Mouse (Mus musculus): ENCODE measurements around the gene Abhd18.
"Not testable (repeated sequence)": the region's sequence is repeated elsewhere in the genome, so short reads cannot be mapped to it uniquely, and the experiment has no call there.

Gene Abhd18

GRCm38 (mm10) chr3:40846957-40847017 lies at the start of gene Abhd18:
Abhd18 (plus strand) TSS chr3:40846970.
- CTCF ChIA-PET, result interaction anchor here in 2 of 4 experiments (1.1 to 1.6 kb wide), 6 partner anchors 47 to 322 kb away, joined by 3 to 6 read pairs (median 4); partner anchors contain the start of gene Plk4 (in 1 of the 2)
- POLR2A ChIA-PET, result interaction anchor here in 3 of 4 experiments (0.6 to 2.6 kb wide), 13 partner anchors 14 to 710 kb away, joined by 3 to 19 read pairs (median 3); partner anchors contain the start of genes Plk4 (in 2 of the 3), Jade1 (in 1 of the 3), Larp1b (in 1 of the 3) and Pgrmc2 (in 1 of the 3)

- ChIA-PET POLR2A (interaction anchor here in 3 of 4 experiments (0.6 to 1.3 kb wide), 6 partner anchors 9 to 290 kb away, joined by 3 to 4 read pairs (median 3); partner anchors contain the start of genes Abhd18 (in 1 of the 3), Larp1b (in 1 of the 3) and Mfsd8 (in 1 of the 3)), CTCF (interaction anchor here in 3 of 4 experiments (0.7 to 1.5 kb wide), 4 partner anchors 17 to 95 kb away, joined by 3 to 5 read pairs (median 4); partner anchors contain the start of genes Mfsd8 (in 2 of the 3) and Abhd18 (in 1 of the 3))
These were observed 48.7 kb upstream of the Abhd18 start for GRCm38 (mm10) chr3:40798054-40798453.

GRCm38 (mm10) chr3:40798500-40798899 lies 48.3 kb upstream of the Abhd18 start:
- ChIA-PET POLR2A (interaction anchor here in 3 of 4 experiments (0.6 to 2.7 kb wide), 8 partner anchors 9 to 289 kb away, joined by 3 to 8 read pairs (median 4); partner anchors contain the start of genes Larp1b (in 2 of the 3), Abhd18 (in 1 of the 3), Mfsd8 (in 1 of the 3) and Pgrmc2 (in 1 of the 3)), CTCF (interaction anchor here in 3 of 4 experiments (0.7 to 1.5 kb wide), 4 partner anchors 16 to 95 kb away, joined by 3 to 5 read pairs (median 4); partner anchors contain the start of genes Mfsd8 (in 2 of the 3) and Abhd18 (in 1 of the 3))

GRCm38 (mm10) chr3:40799530-40800372 lies 47.0 kb upstream of the Abhd18 start, which contains the start of gene Plk4:
Plk4 (plus strand) TSS chr3:40800019.
- POLR2A ChIA-PET, result interaction anchor here (0.5 to 5.6 kb wide), 42 partner anchors 10 to 811 kb away, joined by 3 to 57 read pairs (median 4); partner anchors contain the start of genes Pgrmc2 (in 3 of the 4), Abhd18 (in 2 of the 4) and Mfsd8 (in 2 of the 4)

GRCm38 (mm10) chr3:40800373-40800823 lies 46.4 kb upstream of the Abhd18 start:
- POLR2A ChIA-PET, result interaction anchor here (0.5 to 5.6 kb wide), 42 partner anchors 11 to 811 kb away, joined by 3 to 57 read pairs (median 4); partner anchors contain the start of genes Pgrmc2 (in 3 of the 4), Abhd18 (in 2 of the 4) and Mfsd8 (in 2 of the 4)
- CTCF ChIA-PET, result interaction anchor here in 1 of 4 experiments (0.6 kb wide), 1 partner anchor 46 kb away, joined by 5 read pairs; the partner anchor contains the start of genes Abhd18 and Mfsd8

More at GRCm38 (mm10) chr3:40799530-40800372, 47.0 kb upstream of the Abhd18 start, which contains the start of gene Plk4:
- CTCF ChIA-PET, result interaction anchor here in 1 of 4 experiments (0.6 kb wide), 1 partner anchor 47 kb away, joined by 5 read pairs; the partner anchor contains the start of genes Abhd18 and Mfsd8

GRCm38 (mm10) chr3:40806871-40807270 lies 39.9 kb upstream of the Abhd18 start:
- POLR2A ChIA-PET, result interaction anchor here in 1 of 4 experiments (1.1 to 3.1 kb wide), 2 partner anchors 14 to 18 kb away, joined by 3 to 15 read pairs; no protein-coding TSS in a partner anchor
- CTCF ChIA-PET, result no interaction called here

- ChIA-PET CTCF (no interaction called here), POLR2A (interaction anchor here in 3 of 4 experiments (0.8 to 6.2 kb wide), 6 partner anchors 7 to 44 kb away, joined by 3 to 57 read pairs (median 4); partner anchors contain the start of gene Plk4 (in 3 of the 3))
These were observed 38.1 kb upstream of the Abhd18 start for GRCm38 (mm10) chr3:40808686-40809085.

GRCm38 (mm10) chr3:40809894-40810293 lies 36.9 kb upstream of the Abhd18 start:
- ChIA-PET CTCF (no interaction called here), POLR2A (interaction anchor here in 3 of 4 experiments (0.9 to 6.2 kb wide), 7 partner anchors 8 to 22 kb away, joined by 3 to 57 read pairs (median 5); partner anchors contain the start of gene Plk4 (in 3 of the 3))

GRCm38 (mm10) chr3:40813275-40813674 lies 33.5 kb upstream of the Abhd18 start:
- ChIA-PET POLR2A (interaction anchor here in 3 of 4 experiments (0.6 to 6.2 kb wide), 6 partner anchors 9 to 743 kb away, joined by 3 to 57 read pairs (median 5); partner anchors contain the start of genes Plk4 (in 2 of the 3) and Jade1 (in 1 of the 3)), CTCF (no interaction called here)

- POLR2A ChIA-PET, result interaction anchor here in 3 of 4 experiments (0.9 to 2.6 kb wide), 11 partner anchors 13 to 238 kb away, joined by 3 to 19 read pairs (median 5); partner anchors contain the start of genes Plk4 (in 2 of the 3) and Pgrmc2 (in 1 of the 3)
- CTCF ChIA-PET, result interaction anchor here in 2 of 4 experiments (1.0 to 1.7 kb wide), 5 partner anchors 45 to 305 kb away, joined by 3 to 6 read pairs (median 4); partner anchors contain the start of gene Plk4 (in 1 of the 2)
These were observed 1.2 kb upstream of the Abhd18 start for GRCm38 (mm10) chr3:40845521-40845920.

GRCm38 (mm10) chr3:40846473-40846956 lies 255 bp upstream of the Abhd18 start, which contains the start of gene Mfsd8:
Mfsd8 (minus strand) TSS chr3:40846886.
- CTCF ChIA-PET, result interaction anchor here (0.6 to 1.7 kb wide), 11 partner anchors 46 to 322 kb away, joined by 3 to 6 read pairs (median 3); partner anchors contain the start of gene Plk4 (in 1 of the 4)

GRCm38 (mm10) chr3:40847018-40847417 lies 248 bp downstream of the Abhd18 start:
- ChIA-PET POLR2A (interaction anchor here in 3 of 4 experiments (0.6 to 2.6 kb wide), 13 partner anchors 14 to 710 kb away, joined by 3 to 19 read pairs (median 3); partner anchors contain the start of genes Plk4 (in 2 of the 3), Jade1 (in 1 of the 3), Larp1b (in 1 of the 3) and Pgrmc2 (in 1 of the 3)), CTCF (interaction anchor here in 2 of 4 experiments (1.1 to 1.6 kb wide), 6 partner anchors 47 to 322 kb away, joined by 3 to 6 read pairs (median 4); partner anchors contain the start of gene Plk4 (in 1 of the 2))

More at GRCm38 (mm10) chr3:40846473-40846956, 255 bp upstream of the Abhd18 start, which contains the start of gene Mfsd8:
- POLR2A ChIA-PET, result interaction anchor here in 3 of 4 experiments (0.6 to 2.6 kb wide), 18 partner anchors 14 to 711 kb away, joined by 3 to 19 read pairs (median 3); partner anchors contain the start of genes Larp1b (in 2 of the 3), Plk4 (in 2 of the 3), Jade1 (in 1 of the 3) and Pgrmc2 (in 1 of the 3)

- POLR2A ChIA-PET, CTCF ChIA-PET: not testable (repeated sequence)
These were observed 1.2 kb downstream of the Abhd18 start for GRCm38 (mm10) chr3:40847936-40848335.

- CTCF ChIA-PET, POLR2A ChIA-PET: not testable (repeated sequence)
These were observed 6.5 kb downstream of the Abhd18 start for GRCm38 (mm10) chr3:40853123-40853738.

GRCm38 (mm10) chr3:40893816-40894258 lies 47.1 kb downstream of the Abhd18 start:
- ChIA-PET CTCF (interaction anchor here (0.6 to 1.7 kb wide), 7 partner anchors 47 to 530 kb away, joined by 3 to 6 read pairs (median 4); partner anchors contain the start of genes Abhd18 (in 2 of the 4), Mfsd8 (in 2 of the 4) and Pgrmc2 (in 1 of the 4)), POLR2A (interaction anchor here in 3 of 4 experiments (0.6 to 2.7 kb wide), 11 partner anchors 11 to 670 kb away, joined by 3 to 19 read pairs (median 3); partner anchors contain the start of genes Abhd18 (in 2 of the 3), Mfsd8 (in 2 of the 3), Larp1b (in 1 of the 3) and Pgrmc2 (in 1 of the 3))

GRCm38 (mm10) chr3:40894336-40894735 lies 47.6 kb downstream of the Abhd18 start:
- CTCF ChIA-PET, result interaction anchor here in 3 of 4 experiments (0.7 to 1.7 kb wide), 4 partner anchors 48 to 188 kb away, joined by 3 to 6 read pairs (median 6); partner anchors contain the start of genes Abhd18 (in 2 of the 3), Mfsd8 (in 2 of the 3) and Pgrmc2 (in 1 of the 3)
- POLR2A ChIA-PET, result interaction anchor here in 2 of 4 experiments (0.9 to 2.7 kb wide), 5 partner anchors 48 to 602 kb away, joined by 3 to 19 read pairs (median 3); partner anchors contain the start of genes Abhd18 (in 2 of the 2) and Mfsd8 (in 2 of the 2)

- POLR2A ChIA-PET, CTCF ChIA-PET: not testable (repeated sequence)
These were observed 55.7 kb downstream of the Abhd18 start, which contains the start of gene 1700034I23Rik for GRCm38 (mm10) chr3:40902443-40902842. 1700034I23Rik (minus strand) TSS chr3:40902543.

All from embryonic stem cell, embryonic (primary cell).